In the genomic region with DNA sequence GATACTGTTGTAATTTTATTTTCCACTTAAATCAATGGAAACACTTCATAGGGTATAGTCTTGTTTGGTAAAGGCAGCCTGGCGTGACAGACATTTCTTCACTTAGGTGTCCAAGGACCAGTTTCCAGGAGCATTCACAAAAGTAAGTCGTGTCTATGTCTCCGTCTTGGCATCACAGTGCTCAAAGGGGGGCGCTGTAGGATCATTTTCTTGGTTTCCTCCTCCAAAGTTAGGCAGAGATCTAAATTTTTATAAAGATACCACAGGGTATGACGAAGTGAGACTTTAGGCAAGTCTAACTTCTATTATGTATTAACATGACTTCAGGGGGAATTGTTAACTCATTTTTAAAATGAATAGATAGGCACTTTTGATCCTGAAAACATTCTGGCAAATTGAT, we compare ENCODE assay signal across 9 mouse cellular contexts.
DNase-seq lines count a peak whose midpoint lies in the region; ATAC-seq and TF ChIP-seq lines count a peak whose summit lies in the region.
"Had no signal": no experiment of that assay in that cellular context is flagged by ENCODE, and none has a peak within 500 bp of the region (broad histone marks: within the 10 kb centered on the region; RNA-seq: fewer than 3 reads in every experiment).

No protein-coding gene starts in this region.

- H3K27me3 ChIP-seq in midbrain, embryonic 11.5 days (ENCODE audit: control insufficient read depth, insufficient read depth, low read length): no peaks in the 10 kb centered on the region
- H3K27me3 ChIP-seq: lung, embryonic 15.5 days had no signal

- H3K27ac ChIP-seq in midbrain, embryonic 11.5 days (ENCODE audit: low read depth, low read length): no peak overlapping the region
- H3K27ac ChIP-seq: lung, embryonic 15.5 days had no signal

- no peak for ATAC-seq in frontal cortex, adult (ENCODE audit: low TSS enrichment)
- no peak for ATAC-seq in midbrain, embryonic 11.5 days (ENCODE audit: low FRiP score)

- no peaks in the 10 kb centered on the region for H3K36me3 ChIP-seq in midbrain, embryonic 11.5 days (ENCODE audit: control insufficient read depth, insufficient read depth, low read length)
- H3K36me3 ChIP-seq: lung, embryonic 15.5 days had no signal

- H3K4me2 ChIP-seq in midbrain, embryonic 11.5 days: no peak overlapping the region
- H3K4me2 ChIP-seq: lung, embryonic 15.5 days had no signal

- DNase-seq in frontal cortex, postnatal 25 days (ENCODE audit: low spot score in 2 of 2): peak; percentile 4 to 22
- peak; percentile 34 for DNase-seq in ovary, postnatal 14 days (ENCODE audit: low spot score)
- DNase-seq in ovary, postnatal 10 days (ENCODE audit: low spot score): no peak
- DNase-seq in brain, embryonic 14.5 days (ENCODE audit: low read depth): peak; percentile 68
- DNase-seq in heart, postnatal 4 days: peak; percentile 70
- DNase-seq in lung, adult 2 months: peak; percentile 13
- DNase-seq in midbrain, embryonic 11.5 days (ENCODE audit: low spot score, missing footprints): no peak

- no peaks in the 10 kb centered on the region for H3K4me1 ChIP-seq in lung, adult 2 months (ENCODE audit: control insufficient read depth, insufficient read depth, low read length)
- H3K4me1 ChIP-seq in midbrain, embryonic 11.5 days (ENCODE audit: control insufficient read depth, insufficient read depth, low read length): no peaks in the 10 kb centered on the region
- H3K4me1 ChIP-seq: lung, embryonic 15.5 days had no signal

- no peak overlapping the region for H3K4me3 ChIP-seq in lung, adult 2 months (replicated peaks; ENCODE audit: extremely low read depth, low read depth, low read length)
- no peak overlapping the region for H3K4me3 ChIP-seq in midbrain, embryonic 11.5 days (ENCODE audit: low read depth, low read length)
- H3K4me3 ChIP-seq: lung, embryonic 15.5 days had no signal

- H3K9me3 ChIP-seq in midbrain, embryonic 11.5 days (ENCODE audit: control insufficient read depth, low read length): no peaks in the 10 kb centered on the region
- H3K9me3 ChIP-seq: lung, embryonic 15.5 days had no signal

- no peak overlapping the region for H3K9ac ChIP-seq in midbrain, embryonic 11.5 days (ENCODE audit: low read length)
- H3K9ac ChIP-seq: lung, embryonic 15.5 days had no signal

- no peak for TF ChIP-seq POLR2A in brain, embryonic 14.5 days (IDR thresholded peaks at IDR 0.05; ENCODE audit: borderline replicate concordance, extremely low read depth, insufficient read depth, insufficient read length, poor library complexity, severe bottlenecking)
- no peak for TF ChIP-seq POLR2A in lung, adult 2 months (IDR thresholded peaks at IDR 0.05; ENCODE audit: borderline replicate concordance, extremely low read depth, low read depth, low read length)

- 37% methylated on average over 5 of the region's 5 CpGs for WGBS in lung, adult 2 months
- WGBS in midbrain, embryonic 11.5 days: 40% methylated on average over 5 of the region's 5 CpGs

- TF ChIP-seq CTCF in brain, embryonic 14.5 days (IDR thresholded peaks at IDR 0.05; ENCODE audit: borderline replicate concordance, extremely low read depth, insufficient read depth, insufficient read length): peak; percentile 50; the same call in 1 of the 2 replicates
- no peak for TF ChIP-seq CTCF in lung, adult 2 months (IDR thresholded peaks at IDR 0.05; ENCODE audit: insufficient read depth, low read length)

Comparison
In these comparisons a context has a peak if more than half of its experiments do, and no peak if none do; other contexts are left out.
1. DNase-seq: peak in frontal cortex, postnatal 25 days (2 of 2), ovary, postnatal 14 days (single experiment), brain, embryonic 14.5 days (single experiment), heart, postnatal 4 days (single experiment) and lung, adult 2 months (single experiment); none in ovary, postnatal 10 days (single experiment) and midbrain, embryonic 11.5 days (single experiment).